Mouse (Mus musculus): Measurements from ENCODE around the gene Sun2.

The Sun2 gene

GRCm38 (mm10) chr15:79741921-79742705 lies at the start of gene Sun2:
Sun2 (minus strand) TSS chr15:79742536.
- peak; percentile 52 for DNase-seq (ENCODE audit: extremely low read depth, low read depth)

GRCm38 (mm10) chr15:79791502-79791901 lies 49.2 kb upstream of the Sun2 start:
- no peak for DNase-seq (ENCODE audit: extremely low read depth, low read depth)

- DNase-seq (ENCODE audit: extremely low read depth, low read depth) = no peak
Observed at GRCm38 (mm10) chr15:79790905-79791304, 48.6 kb upstream of the Sun2 start.

GRCm38 (mm10) chr15:79790111-79790510 lies 47.8 kb upstream of the Sun2 start:
- DNase-seq (ENCODE audit: extremely low read depth, low read depth) = no peak

- no peak for DNase-seq (ENCODE audit: extremely low read depth, low read depth)
Observed at GRCm38 (mm10) chr15:79787815-79788214, 45.5 kb upstream of the Sun2 start.

- no peak for DNase-seq (ENCODE audit: extremely low read depth, low read depth)
Observed at GRCm38 (mm10) chr15:79785056-79785455, 42.7 kb upstream of the Sun2 start.

GRCm38 (mm10) chr15:79777749-79778148 lies 35.4 kb upstream of the Sun2 start, which contains the start of gene Dnal4:
Dnal4 (minus strand) TSS chr15:79777849.
- no peak for DNase-seq (ENCODE audit: extremely low read depth, low read depth)

GRCm38 (mm10) chr15:79775662-79776061 lies 33.3 kb upstream of the Sun2 start:
- DNase-seq (ENCODE audit: extremely low read depth, low read depth) = no peak

GRCm38 (mm10) chr15:79774117-79775027 lies 32.0 kb upstream of the Sun2 start:
- peak; percentile 97 for DNase-seq (ENCODE audit: extremely low read depth, low read depth)

- DNase-seq (ENCODE audit: extremely low read depth, low read depth) = no peak
Observed at GRCm38 (mm10) chr15:79770629-79771240, 28.4 kb upstream of the Sun2 start.

- DNase-seq (ENCODE audit: extremely low read depth, low read depth) = no peak
Observed at GRCm38 (mm10) chr15:79768302-79768701, 26.0 kb upstream of the Sun2 start.

- no peak for DNase-seq (ENCODE audit: extremely low read depth, low read depth)
Observed at GRCm38 (mm10) chr15:79767327-79767961, 25.1 kb upstream of the Sun2 start.

GRCm38 (mm10) chr15:79766586-79767071 lies 24.3 kb upstream of the Sun2 start:
- DNase-seq (ENCODE audit: extremely low read depth, low read depth) = no peak

- DNase-seq (ENCODE audit: extremely low read depth, low read depth) = no peak
Observed at GRCm38 (mm10) chr15:79766168-79766567, 23.8 kb upstream of the Sun2 start.

- no peak for DNase-seq (ENCODE audit: extremely low read depth, low read depth)
Observed at GRCm38 (mm10) chr15:79765361-79765760, 23.0 kb upstream of the Sun2 start.

GRCm38 (mm10) chr15:79764539-79765267 lies 22.4 kb upstream of the Sun2 start:
- DNase-seq (ENCODE audit: extremely low read depth, low read depth) = no peak

- DNase-seq (ENCODE audit: extremely low read depth, low read depth) = no peak
Observed at GRCm38 (mm10) chr15:79763601-79764246, 21.4 kb upstream of the Sun2 start.

- no peak for DNase-seq (ENCODE audit: extremely low read depth, low read depth)
Observed at GRCm38 (mm10) chr15:79763001-79763400, 20.7 kb upstream of the Sun2 start.

GRCm38 (mm10) chr15:79760956-79761355 lies 18.6 kb upstream of the Sun2 start:
- no peak for DNase-seq (ENCODE audit: extremely low read depth, low read depth)

- DNase-seq (ENCODE audit: extremely low read depth, low read depth) = no peak
Observed at GRCm38 (mm10) chr15:79757118-79757517, 14.8 kb upstream of the Sun2 start.

Data from MEL-GATA-1-ER (cell line).